Mouse (Mus musculus): ENCODE data around the gene Daam1.

Daam1 gene

DNA sequence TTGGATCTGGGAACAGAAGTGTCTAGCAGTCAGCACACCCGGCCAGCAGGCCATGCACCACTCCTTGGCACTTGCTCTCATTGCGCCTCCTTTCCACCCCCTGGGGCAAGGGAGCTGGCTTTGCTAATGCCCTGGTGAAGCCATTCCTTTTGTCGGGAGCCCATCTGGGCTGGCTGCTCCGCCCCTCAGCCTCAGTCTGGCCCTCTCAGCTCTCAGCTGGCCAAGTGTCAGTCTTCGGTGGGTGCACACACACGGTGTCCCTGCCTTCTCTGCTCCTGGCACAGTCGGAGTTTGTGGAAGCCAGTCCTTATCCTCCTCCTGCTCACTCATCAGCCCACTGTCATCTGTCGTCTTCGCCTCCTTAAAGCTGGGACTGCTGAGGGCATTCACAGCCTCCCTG lies 142.7 kb downstream of the Daam1 start:
- DNase-seq = no peak

- DNase-seq = no peak
Measured at GRCm38 (mm10) chr12:71975626-71976025, 144.7 kb downstream of the Daam1 start.

DNA sequence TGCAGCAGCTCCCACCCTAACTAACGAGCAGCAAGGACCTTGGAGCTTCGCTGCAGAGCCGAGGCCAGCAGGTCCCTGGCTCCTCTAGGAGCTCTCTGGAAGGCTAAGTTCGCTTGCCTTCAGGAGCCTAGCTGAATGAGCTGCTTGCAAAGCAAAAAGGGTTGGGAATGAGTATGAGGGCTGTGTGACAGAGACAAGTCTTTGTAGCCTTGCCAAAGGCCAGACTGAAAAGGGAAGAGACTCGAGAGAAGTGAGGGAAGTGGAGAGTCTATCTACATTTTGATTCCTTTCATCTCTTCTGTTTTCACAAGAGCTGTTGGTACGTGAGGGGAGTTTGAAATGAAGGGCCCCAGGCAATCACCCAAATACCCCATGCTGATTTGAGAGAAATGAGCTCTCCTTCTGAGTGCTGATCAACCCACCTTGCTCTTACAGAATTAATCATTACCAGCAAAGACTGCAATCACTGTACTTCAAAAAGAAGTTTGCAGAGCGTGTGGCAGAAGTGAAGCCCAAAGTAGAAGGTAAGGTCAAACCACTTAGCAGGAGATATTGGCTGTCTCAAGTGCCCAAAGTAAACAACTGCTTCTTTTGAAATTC lies 145.6 kb downstream of the Daam1 start:
- DNase-seq = no peak

DNA sequence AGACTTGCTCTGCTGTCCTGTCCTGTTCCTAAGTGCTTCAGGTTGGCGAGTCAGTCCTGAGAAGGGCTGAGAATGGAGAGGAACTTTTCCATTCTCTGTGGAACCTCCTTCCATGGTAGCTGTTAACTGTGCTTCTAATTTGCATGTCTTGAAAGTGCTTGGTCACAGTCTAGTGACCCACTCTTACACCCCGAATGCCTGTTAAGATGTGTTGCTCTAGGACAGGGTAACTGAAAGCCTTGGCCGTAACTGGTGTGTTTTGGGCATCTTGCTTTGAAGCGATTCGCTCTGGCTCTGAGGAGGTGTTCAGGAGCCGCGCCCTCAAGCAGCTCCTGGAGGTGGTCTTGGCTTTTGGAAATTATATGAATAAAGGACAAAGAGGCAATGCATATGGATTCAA lies 146.5 kb downstream of the Daam1 start:
- no peak for DNase-seq

DNA sequence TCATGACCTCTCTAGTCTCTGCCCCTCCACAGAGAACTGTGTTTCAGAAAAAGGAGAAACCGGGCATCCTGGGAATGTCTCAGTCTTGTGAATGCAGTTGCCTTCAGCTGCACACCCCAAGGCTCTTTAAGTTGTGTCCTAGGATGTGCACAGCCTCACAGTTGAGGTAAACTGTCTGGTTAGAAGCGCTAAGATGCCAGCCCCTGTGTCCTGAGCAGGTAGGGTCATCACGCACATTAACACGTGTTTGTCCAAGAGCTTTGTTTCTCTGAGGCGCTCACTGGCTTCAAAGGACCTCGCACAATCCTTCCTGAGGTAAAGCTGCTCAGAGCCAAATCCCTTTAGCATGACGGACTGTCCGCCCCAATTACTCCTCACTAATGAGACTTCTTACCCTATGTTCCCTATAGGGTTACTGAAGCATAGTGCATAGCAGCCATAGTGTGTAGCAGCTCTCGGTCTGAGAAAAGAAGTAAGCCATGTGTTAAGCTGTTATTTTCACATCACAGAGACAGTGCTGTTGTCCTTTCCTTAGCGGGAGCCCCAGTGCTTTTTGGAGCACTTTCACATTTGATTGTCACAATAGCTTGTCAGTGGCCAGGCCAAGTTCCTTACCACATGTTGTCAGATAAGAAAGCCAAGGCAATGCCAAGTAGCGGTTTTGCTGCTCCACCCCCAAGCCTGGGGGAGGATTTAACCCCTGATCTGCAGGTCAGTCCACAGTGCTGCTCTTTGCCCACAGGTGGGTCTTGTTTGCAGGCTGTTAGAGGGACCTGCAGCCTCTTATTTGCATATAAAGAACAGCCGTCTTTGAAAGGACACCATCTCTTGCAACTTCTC lies 147.9 kb downstream of the Daam1 start:
- DNase-seq = no peak

DNA sequence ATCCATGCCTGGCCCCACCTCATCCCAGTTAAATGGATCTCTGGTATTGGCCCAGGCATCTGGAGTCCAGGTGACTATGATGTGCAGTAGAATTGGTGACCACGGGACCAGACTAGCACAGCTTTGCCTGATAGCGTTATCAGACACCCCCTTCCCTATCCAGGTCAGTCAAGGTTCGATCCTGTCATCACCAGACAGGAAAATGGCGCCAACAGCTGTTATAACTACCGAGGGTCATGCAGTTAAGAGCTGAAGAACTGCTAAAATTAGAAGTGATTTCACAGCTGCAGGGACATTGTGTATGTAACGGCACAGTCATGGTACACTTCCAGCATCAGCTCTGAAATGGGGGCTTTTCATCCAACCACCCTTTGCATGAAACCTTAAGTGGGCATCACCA lies 149.3 kb downstream of the Daam1 start:
- no peak for DNase-seq

- no peak for DNase-seq
Measured at GRCm38 (mm10) chr12:71980746-71981145, 149.9 kb downstream of the Daam1 start.

- DNase-seq = peak; percentile 35 to 50
Measured at GRCm38 (mm10) chr12:71981250-71981649, 150.4 kb downstream of the Daam1 start.

DNA sequence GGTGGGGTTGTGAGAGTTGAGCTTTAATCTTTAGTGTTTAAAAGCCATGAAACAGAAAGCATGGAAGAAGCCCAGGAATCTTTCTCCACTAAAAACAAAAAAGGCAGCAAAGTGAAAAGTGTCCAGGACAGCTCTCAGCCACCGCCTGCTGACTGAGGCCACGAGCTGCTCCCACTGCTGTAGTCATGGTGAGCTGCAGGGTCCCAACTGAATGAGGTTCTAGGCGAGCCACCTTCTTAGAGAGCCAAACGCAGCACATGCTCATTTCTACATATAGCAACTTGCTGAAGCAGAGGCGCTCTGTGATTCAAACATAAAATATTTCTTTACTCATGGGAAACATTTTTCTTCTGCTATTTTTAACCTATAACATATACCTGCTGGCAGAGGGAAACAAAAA lies 150.9 kb downstream of the Daam1 start:
- no peak for DNase-seq

GRCm38 (mm10) chr12:71983102-71983715 lies 152.3 kb downstream of the Daam1 start:
- no peak for DNase-seq

- DNase-seq = no peak
Measured at GRCm38 (mm10) chr12:71987161-71987560, 156.3 kb downstream of the Daam1 start.

GRCm38 (mm10) chr12:71987885-71988284 lies 157.0 kb downstream of the Daam1 start:
- DNase-seq = no peak

DNA sequence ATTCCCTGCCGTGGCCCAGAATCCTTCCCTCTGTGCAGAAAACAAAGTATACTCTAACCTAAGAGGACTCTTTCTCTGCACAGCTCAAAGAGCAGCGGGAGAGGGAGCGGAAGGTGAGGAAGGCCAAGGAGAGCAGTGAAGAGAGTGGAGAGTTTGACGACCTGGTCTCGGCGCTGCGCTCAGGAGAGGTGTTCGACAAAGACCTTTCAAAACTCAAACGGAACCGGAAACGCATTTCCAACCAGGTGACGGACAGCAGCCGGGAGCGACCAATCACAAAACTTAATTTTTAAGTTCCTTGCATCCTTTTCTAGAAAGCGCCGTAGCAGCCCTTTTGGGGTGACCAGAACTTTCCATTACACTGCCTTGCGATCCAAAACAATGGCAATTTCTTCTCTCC lies 158.7 kb downstream of the Daam1 start:
- DNase-seq = no peak

DNA sequence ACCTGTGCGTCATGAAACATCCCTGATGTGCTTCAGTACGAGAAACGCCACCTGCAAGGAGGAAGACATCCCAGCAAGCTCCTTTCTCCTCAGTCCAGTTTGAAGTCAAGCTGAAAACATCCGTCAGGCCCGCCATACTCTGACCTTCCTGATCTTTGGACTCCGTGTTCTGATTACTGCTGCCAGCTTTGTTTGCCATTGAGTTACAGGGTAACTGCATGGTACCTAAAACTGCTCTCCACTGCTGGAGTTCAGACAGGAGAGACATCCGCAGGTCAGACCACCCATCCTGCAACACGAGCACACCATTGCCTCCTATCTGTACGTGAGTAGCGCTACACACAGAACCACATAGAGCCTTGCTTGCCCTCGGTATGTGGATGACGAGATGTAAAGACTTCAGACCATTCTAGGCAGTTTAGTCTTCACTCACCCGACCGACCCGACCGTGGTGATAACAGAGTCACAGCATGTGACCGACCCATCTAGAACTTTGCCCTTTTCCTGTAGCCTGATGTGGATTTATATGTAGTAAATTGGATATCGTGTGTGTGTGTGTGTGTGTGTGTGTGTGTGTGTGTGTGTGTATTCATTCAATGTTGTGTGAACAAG lies 161.8 kb downstream of the Daam1 start:
- no peak for DNase-seq

DNA sequence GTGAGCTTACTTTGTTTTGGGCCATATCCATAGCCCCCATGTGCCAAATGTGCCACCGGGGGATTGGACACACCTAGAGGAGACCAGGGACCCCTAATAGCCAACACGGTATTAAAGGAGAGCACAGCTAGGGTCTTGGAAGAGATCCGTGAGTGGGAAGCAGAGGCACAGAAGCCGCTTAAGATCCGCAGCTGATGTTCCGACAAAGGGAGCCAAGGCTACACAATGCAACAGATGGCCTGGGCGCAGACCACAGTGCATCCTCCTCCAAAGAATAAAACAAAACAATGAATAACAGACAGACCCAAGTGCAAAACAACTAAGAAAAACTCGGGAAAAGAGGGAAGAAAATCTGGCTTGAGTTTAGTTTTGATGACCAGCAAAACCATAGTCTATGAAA lies 165.0 kb downstream of the Daam1 start:
- DNase-seq = no peak

- no peak for DNase-seq
Measured at GRCm38 (mm10) chr12:71996920-71997319, 166.0 kb downstream of the Daam1 start.

DNA sequence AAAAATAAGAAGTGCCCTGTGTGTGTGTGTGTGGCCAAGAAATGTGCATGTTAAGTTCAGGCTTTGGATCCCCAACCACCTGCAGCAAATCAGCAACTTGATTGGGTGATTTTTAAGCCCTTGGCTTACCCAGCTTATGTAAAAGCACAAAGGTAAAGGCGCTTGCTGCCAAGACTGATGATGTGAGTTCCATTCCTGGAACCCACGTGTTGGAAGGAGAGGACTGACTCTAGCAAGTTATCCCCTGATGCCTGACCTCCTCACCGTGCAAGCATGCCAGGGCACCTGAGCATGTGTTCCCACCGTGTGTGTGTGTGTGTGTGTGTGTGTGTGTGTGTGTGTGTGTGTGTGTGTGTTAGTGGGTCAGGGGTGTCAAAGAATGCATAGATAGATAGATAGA lies 166.5 kb downstream of the Daam1 start:
- DNase-seq = no peak

DNA sequence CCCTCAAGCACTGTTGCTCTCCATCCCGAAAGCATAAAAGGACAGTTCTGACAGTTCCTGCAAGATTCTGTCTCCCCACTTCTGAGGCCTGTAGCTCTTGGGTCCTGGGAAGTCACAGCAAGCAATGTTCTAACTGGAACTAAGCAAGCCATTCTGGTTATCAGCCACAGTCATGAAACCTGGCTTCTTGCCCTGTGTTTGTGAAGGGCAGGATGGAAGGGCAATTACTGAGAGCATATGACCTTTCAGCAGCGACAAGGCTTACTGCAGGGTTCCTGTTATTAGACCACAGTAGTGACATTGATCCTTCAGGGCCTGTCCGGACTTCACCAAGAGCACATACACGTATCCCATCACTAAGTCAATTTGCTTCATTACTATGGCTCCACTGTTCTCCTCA lies 167.8 kb downstream of the Daam1 start:
- DNase-seq = peak in 1 of 2 experiments; percentile 25

- no peak for DNase-seq
Measured at GRCm38 (mm10) chr12:71999671-72000070, 168.8 kb downstream of the Daam1 start.

DNA sequence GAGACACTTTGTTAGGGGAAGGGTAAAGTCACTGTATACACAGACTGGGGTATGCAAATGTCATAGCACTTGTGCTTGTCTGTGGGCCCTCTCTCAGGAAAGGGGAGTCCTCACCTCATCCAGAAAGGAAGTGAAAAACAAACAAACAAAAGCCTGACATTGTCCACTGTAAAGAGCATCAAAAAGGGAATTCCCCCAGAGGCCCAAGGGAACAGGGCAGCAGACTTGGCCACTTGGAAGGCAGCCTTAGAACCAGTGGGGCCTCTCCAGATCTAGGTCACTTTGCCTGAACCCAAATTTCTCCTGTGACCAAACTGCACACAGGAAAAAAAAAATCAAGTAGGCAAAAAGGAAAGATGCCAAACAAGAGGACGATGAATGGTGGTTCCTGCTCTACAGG lies 170.9 kb downstream of the Daam1 start:
- no peak for DNase-seq

- no peak for DNase-seq
Measured at GRCm38 (mm10) chr12:72005307-72005706, 174.4 kb downstream of the Daam1 start.

DNA sequence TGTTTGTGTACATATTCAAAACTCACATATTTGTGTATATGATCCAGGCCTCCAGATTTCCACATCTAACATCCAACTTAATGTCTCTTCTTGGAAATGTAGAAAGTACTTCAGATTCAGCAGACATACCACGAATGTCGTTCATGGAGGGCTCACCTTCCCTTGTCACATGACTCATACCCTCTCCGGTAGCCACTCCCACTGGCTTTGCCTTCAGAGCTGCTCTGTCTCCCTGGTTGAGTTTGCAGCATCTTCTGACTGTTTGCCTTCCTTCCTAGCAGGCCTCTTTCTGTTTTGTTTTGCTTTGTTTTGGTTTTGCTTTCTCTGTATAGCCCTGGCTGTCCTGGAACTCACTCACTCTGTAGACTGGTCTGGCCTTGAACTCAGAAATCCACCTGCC lies 176.8 kb downstream of the Daam1 start:
- DNase-seq = no peak

GRCm38 (mm10) chr12:72009051-72009902 lies 178.4 kb downstream of the Daam1 start:
- no peak for DNase-seq

Measured in kidney, postnatal 4 days (tissue).